34 mouse cellular contexts compared by ENCODE assay signal in the genomic region with DNA sequence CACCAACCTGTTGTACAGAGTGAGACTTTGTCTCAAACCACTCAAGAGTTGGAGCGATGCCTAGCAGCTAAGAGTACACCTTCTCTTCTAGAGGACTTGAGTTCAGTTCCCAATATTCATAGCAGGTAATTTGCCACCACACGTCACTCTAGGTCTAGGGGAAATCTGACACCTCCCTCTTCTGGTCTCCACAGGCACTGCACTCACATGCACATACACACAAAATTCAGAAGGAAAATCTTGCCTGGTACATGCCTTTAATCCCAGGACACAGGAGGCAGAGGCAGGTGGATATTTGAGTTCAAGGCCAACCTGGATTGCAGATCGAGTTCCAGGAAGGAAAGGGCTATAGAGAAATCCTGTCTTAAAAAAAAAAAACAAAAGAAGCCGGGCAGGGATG. TPM values are rescaled to one million over a fixed set of nuclear protein-coding genes. Genes with fewer than 3 reads are reported as not detected.
DNase-seq lines count a peak whose midpoint lies in the region; ATAC-seq and TF ChIP-seq lines count a peak whose summit lies in the region.
"Had no signal": no experiment of that assay in that cellular context is flagged by ENCODE, and none has a peak within 500 bp of the region (broad histone marks: within the 10 kb centered on the region; RNA-seq: fewer than 3 reads in every experiment).

No protein-coding gene starts in this region.

- no peak overlapping the region for H3K9ac ChIP-seq in forebrain, postnatal 0 days
- H3K9ac ChIP-seq in liver, embryonic 14.5 days (replicated peaks) = no peak overlapping the region
- no peak overlapping the region for H3K9ac ChIP-seq in liver, embryonic 11.5 days (ENCODE audit: low read depth, low read length)
- H3K9ac ChIP-seq: embryonic facial prominence, embryonic 15.5 days; hindbrain, embryonic 12.5 days; limb, embryonic 13.5 days; liver, embryonic 15.5 days had no signal

- no peaks in the 10 kb centered on the region for H3K27me3 ChIP-seq in forebrain, postnatal 0 days (ENCODE audit: insufficient read depth, low read length)
- 0 out of 2 replicates have a peak, but pooled peaks cover under 1% of the 10 kb centered on the region for H3K27me3 ChIP-seq in forebrain, embryonic 10.5 days (ENCODE audit: poor library complexity, severe bottlenecking)
- no peaks in the 10 kb centered on the region for H3K27me3 ChIP-seq in liver, embryonic 14.5 days (ENCODE audit: control insufficient read depth, insufficient read depth, low read length)
- no peaks in the 10 kb centered on the region for H3K27me3 ChIP-seq in liver, embryonic 11.5 days (replicated peaks; ENCODE audit: control insufficient read depth, insufficient read depth, low read length)
- no peaks in the 10 kb centered on the region for H3K27me3 ChIP-seq in E14TG2a.4 (ENCODE audit: insufficient read depth, low read length)
- H3K27me3 ChIP-seq: embryonic facial prominence, embryonic 15.5 days; hindbrain, embryonic 12.5 days; limb, embryonic 13.5 days; liver, embryonic 15.5 days had no signal

- H3K27ac ChIP-seq in forebrain, postnatal 0 days (ENCODE audit: low read depth, low read length) = no peak overlapping the region
- H3K27ac ChIP-seq in forebrain, embryonic 10.5 days = no peak overlapping the region
- H3K27ac ChIP-seq in liver, embryonic 14.5 days = no peak overlapping the region
- H3K27ac ChIP-seq in liver, embryonic 11.5 days (ENCODE audit: low read depth, low read length) = no peak overlapping the region
- H3K27ac ChIP-seq: embryonic facial prominence, embryonic 15.5 days; hindbrain, embryonic 12.5 days; limb, embryonic 13.5 days; liver, embryonic 15.5 days had no signal

- TF ChIP-seq CTCF in forebrain, postnatal 0 days (IDR thresholded peaks at IDR 0.05; ENCODE audit: low read depth) = 0 out of 2 replicates have a peak, but pooled peaks have one; percentile 30
- TF ChIP-seq CTCF in liver, embryonic 14.5 days (IDR thresholded peaks at IDR 0.05; ENCODE audit: low read depth) = 0 out of 2 replicates have a peak, but pooled peaks have one; percentile 7
- TF ChIP-seq CTCF in E14TG2a.4 (conservative IDR thresholded peaks at IDR 0.05; ENCODE audit: low read length) = peak; percentile 35

- H3K4me2 ChIP-seq in forebrain, postnatal 0 days (ENCODE audit: low read depth) = no peak overlapping the region
- no peak overlapping the region for H3K4me2 ChIP-seq in liver, embryonic 14.5 days (ENCODE audit: low read depth)
- no peak overlapping the region for H3K4me2 ChIP-seq in liver, embryonic 11.5 days
- H3K4me2 ChIP-seq: embryonic facial prominence, embryonic 15.5 days; hindbrain, embryonic 12.5 days; limb, embryonic 13.5 days; liver, embryonic 15.5 days had no signal

- no peak for TF ChIP-seq EP300 in liver, embryonic 14.5 days (IDR thresholded peaks at IDR 0.05; ENCODE audit: low read depth)

- no peak overlapping the region for H3K4me3 ChIP-seq in forebrain, postnatal 0 days (ENCODE audit: low read depth, low read length)
- H3K4me3 ChIP-seq in forebrain, embryonic 10.5 days = no peak overlapping the region
- H3K4me3 ChIP-seq in liver, embryonic 14.5 days (ENCODE audit: insufficient read depth in 1 of 2, low read depth in 2 of 2, low read length in 2 of 2) = peak overlapping the region in 1 of 2 experiments; percentile 5; a peak in 2 of 4 replicates
- H3K4me3 ChIP-seq in liver, embryonic 11.5 days (ENCODE audit: low read depth, low read length) = no peak overlapping the region
- H3K4me3 ChIP-seq in E14TG2a.4 (replicated peaks; ENCODE audit: low read length) = no peak overlapping the region
- H3K4me3 ChIP-seq: embryonic facial prominence, embryonic 15.5 days; hindbrain, embryonic 12.5 days; limb, embryonic 13.5 days; liver, embryonic 15.5 days; myocyte had no signal

- no peaks in the 10 kb centered on the region for H3K9me3 ChIP-seq in forebrain, postnatal 0 days (ENCODE audit: low read length)
- peaks cover 6% of the 10 kb centered on the region; the same call in 1 of the 2 replicates for H3K9me3 ChIP-seq in forebrain, embryonic 10.5 days
- no peaks in the 10 kb centered on the region for H3K9me3 ChIP-seq in liver, embryonic 14.5 days (ENCODE audit: control insufficient read depth, low read length)
- peaks cover 4% of the 10 kb centered on the region for H3K9me3 ChIP-seq in liver, embryonic 11.5 days (ENCODE audit: control insufficient read depth, low read length)
- H3K9me3 ChIP-seq in E14TG2a.4 (ENCODE audit: low read length) = peaks cover 2% of the 10 kb centered on the region; the same call in 1 of the 2 replicates
- H3K9me3 ChIP-seq: embryonic facial prominence, embryonic 15.5 days; hindbrain, embryonic 12.5 days; limb, embryonic 13.5 days; liver, embryonic 15.5 days had no signal

- H3K4me1 ChIP-seq in forebrain, postnatal 0 days (ENCODE audit: insufficient read depth) = no peaks in the 10 kb centered on the region
- peaks cover 4% of the 10 kb centered on the region; the same call in 1 of the 2 replicates for H3K4me1 ChIP-seq in forebrain, embryonic 10.5 days
- no peaks in the 10 kb centered on the region for H3K4me1 ChIP-seq in liver, embryonic 14.5 days (replicated peaks; ENCODE audit: control insufficient read depth in 2 of 2, insufficient read depth in 2 of 2, low read length in 1 of 2)
- no peaks in the 10 kb centered on the region for H3K4me1 ChIP-seq in liver, embryonic 11.5 days (replicated peaks; ENCODE audit: control insufficient read depth, insufficient read depth, low read length)
- peaks cover 16% of the 10 kb centered on the region for H3K4me1 ChIP-seq in E14TG2a.4 (replicated peaks; ENCODE audit: low read depth, low read length)
- H3K4me1 ChIP-seq: hindbrain, embryonic 12.5 days; limb, embryonic 13.5 days; liver, embryonic 15.5 days had no signal

- no peak for ATAC-seq in forebrain, postnatal 0 days
- ATAC-seq in liver, embryonic 14.5 days (ENCODE audit: insufficient read depth) = no peak
- ATAC-seq in liver, embryonic 11.5 days (replicated peaks; ENCODE audit: low FRiP score) = no peak
- ATAC-seq: forebrain, embryonic 16.5 days; inflammation-experienced regulatory T-cells, adult 6 months had no signal

- WGBS in forebrain, postnatal 0 days = 91% methylated on average over 4 of the region's 4 CpGs
- 94% methylated on average over 4 of the region's 4 CpGs for WGBS in forebrain, embryonic 10.5 days
- 79% methylated on average over 4 of the region's 4 CpGs for WGBS in liver, embryonic 14.5 days (ENCODE audit: insufficient replicate concordance)
- WGBS in liver, embryonic 11.5 days = 87% methylated on average over 4 of the region's 4 CpGs

- DNase-seq in forebrain, postnatal 0 days = no peak
- no peak for DNase-seq in forebrain, embryonic 10.5 days (ENCODE audit: extremely low spot score, low spot score)
- DNase-seq in liver, embryonic 14.5 days (ENCODE audit: low read depth in 3 of 3, low spot score in 3 of 3) = no peak
- no peak for DNase-seq in liver, embryonic 11.5 days (ENCODE audit: low spot score)
- DNase-seq in ZHBTc4 (ENCODE audit: low read depth, low spot score) = peak; percentile 59
- no peak for DNase-seq in spleen, postnatal 10 days (ENCODE audit: low spot score in 2 of 2)
- no peak for DNase-seq in c-Kit-positive CD71-positive TER-119-positive erythroid progenitor cells, embryonic 14.5 days (ENCODE audit: low spot score)
- DNase-seq: adrenal gland, postnatal 25 days; cerebellum, adult 11 months; cerebellum, adult 9-11 months; gastrocnemius, postnatal 14 days; heart, adult 18-20 months; kidney, adult 9 months; kidney, postnatal 25 days; lung, postnatal 14 days; midbrain, embryonic 14.5 days; right cerebral cortex, adult 18-20 months had no signal

- no peaks in the 10 kb centered on the region for H3K36me3 ChIP-seq in forebrain, postnatal 0 days (ENCODE audit: insufficient read depth)
- H3K36me3 ChIP-seq in forebrain, embryonic 10.5 days (replicated peaks) = no peaks in the 10 kb centered on the region
- no peaks in the 10 kb centered on the region for H3K36me3 ChIP-seq in liver, embryonic 14.5 days (replicated peaks; ENCODE audit: control insufficient read depth, insufficient read depth, low read depth)
- H3K36me3 ChIP-seq in liver, embryonic 11.5 days (ENCODE audit: control insufficient read depth, insufficient read depth, low read length) = no peaks in the 10 kb centered on the region
- H3K36me3 ChIP-seq in E14TG2a.4 (ENCODE audit: insufficient read depth, low read length) = no peaks in the 10 kb centered on the region
- H3K36me3 ChIP-seq: embryonic facial prominence, embryonic 15.5 days; hindbrain, embryonic 12.5 days; limb, embryonic 13.5 days; liver, embryonic 15.5 days had no signal

RNA-seq across cellular contexts. Expression of gene Capn11, which starts 14.9 kb away (rescaled TPM):
- total RNA-seq in forebrain, postnatal 0 days (2014; rRNA removed) = 0.85 and 1.3 TPM in 2 replicates
- 0.06 and 1.5 TPM in 2 replicates for polyA plus RNA-seq in forebrain, postnatal 0 days (2015; fragmentation: Nextera tagmentation; extraction: Ambion mirVana)
- 1.1 and 1.6 TPM in 2 replicates for polyA plus RNA-seq in forebrain, embryonic 10.5 days (2016; fragmentation: Nextera tagmentation; extraction: Ambion mirVana)
- not detected in 2 replicates for polyA plus RNA-seq in liver, embryonic 14.5 days (2012; rRNA removed)
- not detected in 2 replicates for polyA plus RNA-seq in liver, embryonic 14.5 days (2014; fragmentation: Nextera tagmentation; extraction: Ambion mirVana)
- polyA plus RNA-seq in liver, embryonic 11.5 days (2014; fragmentation: Nextera tagmentation; extraction: Ambion mirVana) = 0.22 and 0.43 TPM in 2 replicates
- total RNA-seq: heart, postnatal 25 days had no signal
- polyA plus RNA-seq: inflammation-experienced regulatory T-cells, adult 6 months; neural tube, embryonic 14.5 days; small intestine, adult 2 months; thymus, postnatal 0 days had no signal

RNA-seq across cellular contexts. Expression of gene Mrpl14, which starts 41.9 kb away (rescaled TPM):
- total RNA-seq in forebrain, postnatal 0 days (2014; rRNA removed) = 25.3 and 40.2 TPM in 2 replicates
- polyA plus RNA-seq in forebrain, postnatal 0 days (2015; fragmentation: Nextera tagmentation; extraction: Ambion mirVana) = 98.6 and 120 TPM in 2 replicates
- polyA plus RNA-seq in forebrain, embryonic 10.5 days (2016; fragmentation: Nextera tagmentation; extraction: Ambion mirVana) = 142 and 151 TPM in 2 replicates
- polyA plus RNA-seq in liver, embryonic 14.5 days (2012; rRNA removed) = 60.8 and 82.6 TPM in 2 replicates
- polyA plus RNA-seq in liver, embryonic 14.5 days (2014; fragmentation: Nextera tagmentation; extraction: Ambion mirVana) = 142 and 148 TPM in 2 replicates
- 192 and 194 TPM in 2 replicates for polyA plus RNA-seq in liver, embryonic 11.5 days (2014; fragmentation: Nextera tagmentation; extraction: Ambion mirVana)

RNA-seq across cellular contexts. Expression of gene Mymx, which starts 42.3 kb away (rescaled TPM):
- total RNA-seq in forebrain, postnatal 0 days (2014; rRNA removed) = not detected in 2 replicates
- not detected in 2 replicates for polyA plus RNA-seq in forebrain, postnatal 0 days (2015; fragmentation: Nextera tagmentation; extraction: Ambion mirVana)
- 0.27 and 0.30 TPM in 2 replicates for polyA plus RNA-seq in forebrain, embryonic 10.5 days (2016; fragmentation: Nextera tagmentation; extraction: Ambion mirVana)
- 0.10 TPM in 1 of 2 replicates, not detected in the other for polyA plus RNA-seq in liver, embryonic 14.5 days (2012; rRNA removed)
- not detected in 2 replicates for polyA plus RNA-seq in liver, embryonic 14.5 days (2014; fragmentation: Nextera tagmentation; extraction: Ambion mirVana)
- 0.62 and 1.0 TPM in 2 replicates for polyA plus RNA-seq in liver, embryonic 11.5 days (2014; fragmentation: Nextera tagmentation; extraction: Ambion mirVana)
- total RNA-seq: adrenal gland, postnatal 25 days; common myeloid progenitor, adult 5-6 weeks; heart, adult 18-20 months; heart, postnatal 25 days; layer of hippocampus, adult 8-10 months; left cerebral cortex, postnatal 14 days; megakaryocyte, adult 5-6 weeks had no signal
- polyA plus RNA-seq: forebrain, embryonic 16.5 days; heart, embryonic 14.5 days; inflammation-experienced regulatory T-cells, adult 6 months; midbrain, embryonic 14.5 days had no signal

RNA-seq across cellular contexts. Expression of gene Tmem63b, which starts 42.5 kb away (rescaled TPM):
- total RNA-seq in forebrain, postnatal 0 days (2014; rRNA removed) = 198 and 228 TPM in 2 replicates
- 109 and 131 TPM in 2 replicates for polyA plus RNA-seq in forebrain, postnatal 0 days (2015; fragmentation: Nextera tagmentation; extraction: Ambion mirVana)
- 46.9 and 49.0 TPM in 2 replicates for polyA plus RNA-seq in forebrain, embryonic 10.5 days (2016; fragmentation: Nextera tagmentation; extraction: Ambion mirVana)
- 10.4 and 11.0 TPM in 2 replicates for polyA plus RNA-seq in liver, embryonic 14.5 days (2012; rRNA removed)
- polyA plus RNA-seq in liver, embryonic 14.5 days (2014; fragmentation: Nextera tagmentation; extraction: Ambion mirVana) = 4.1 and 5.4 TPM in 2 replicates
- polyA plus RNA-seq in liver, embryonic 11.5 days (2014; fragmentation: Nextera tagmentation; extraction: Ambion mirVana) = 16.0 and 18.0 TPM in 2 replicates

RNA-seq across cellular contexts. Expression of gene Slc29a1, which starts 44.8 kb away (rescaled TPM):
- 68.3 and 84.5 TPM in 2 replicates for total RNA-seq in forebrain, postnatal 0 days (2014; rRNA removed)
- polyA plus RNA-seq in forebrain, postnatal 0 days (2015; fragmentation: Nextera tagmentation; extraction: Ambion mirVana) = 76.2 and 84.4 TPM in 2 replicates
- 70.3 and 76.3 TPM in 2 replicates for polyA plus RNA-seq in forebrain, embryonic 10.5 days (2016; fragmentation: Nextera tagmentation; extraction: Ambion mirVana)
- polyA plus RNA-seq in liver, embryonic 14.5 days (2012; rRNA removed) = 152 and 218 TPM in 2 replicates
- polyA plus RNA-seq in liver, embryonic 14.5 days (2014; fragmentation: Nextera tagmentation; extraction: Ambion mirVana) = 177 and 188 TPM in 2 replicates
- 277 and 325 TPM in 2 replicates for polyA plus RNA-seq in liver, embryonic 11.5 days (2014; fragmentation: Nextera tagmentation; extraction: Ambion mirVana)
